Mouse (Mus musculus) forebrain, embryonic 15.5 days (tissue): Measurements from ENCODE around the gene Abhd16a. TPM values are rescaled to one million over a fixed set of nuclear protein-coding genes. Genes with fewer than 3 reads are reported as not detected.

ENCODE experiments used
- ATAC-seq: fragments of 200-750 bp; cut with Nextera tagmentation; replicated peaks from 2 replicates; pipeline ENCODE4 v1.8.0; 2017; ENCODE audit warnings: mild to moderate bottlenecking, moderate TSS enrichment, moderate library complexity
- H3K27ac ChIP-seq: fragments of 300-500 bp; sonication (generic); replicated peaks from 2 replicates; pipeline ENCODE4 v1.5.1; 2015; ENCODE audit warnings: mild to moderate bottlenecking, inconsistent platforms
- H3K27me3 ChIP-seq: fragments of 300-500 bp; sonication (generic); 2 replicates; pipeline ENCODE4 v1.6.1; 2015; ENCODE audit warnings: inconsistent platforms
- H3K36me3 ChIP-seq: fragments of 300-500 bp; sonication (generic); 2 replicates; pipeline ENCODE4 v1.6.1; 2015; ENCODE audit warnings: mild to moderate bottlenecking, inconsistent platforms
- H3K4me1 ChIP-seq: fragments of 300-500 bp; sonication (generic); 2 replicates; pipeline ENCODE4 v1.6.1; 2015; ENCODE audit warnings: inconsistent platforms
- H3K4me2 ChIP-seq: fragments of 300-500 bp; sonication (generic); replicated peaks from 2 replicates; pipeline ENCODE4 v1.6.1; 2015; ENCODE audit warnings: mild to moderate bottlenecking, inconsistent platforms
- H3K4me3 ChIP-seq: fragments of 300-500 bp; sonication (generic); 2 replicates; pipeline ENCODE4 v1.5.1; 2015; ENCODE audit warnings: mild to moderate bottlenecking, inconsistent platforms
- H3K9ac ChIP-seq: fragments of 300-500 bp; sonication (generic); replicated peaks from 2 replicates; pipeline ENCODE4 v1.6.1; 2015; ENCODE audit warnings: mild to moderate bottlenecking, inconsistent platforms
- H3K9me3 ChIP-seq: fragments of 300-500 bp; sonication (generic); 2 replicates; pipeline ENCODE4 v1.6.1; 2016; ENCODE audit warnings: inconsistent platforms
- WGBS: fragments of 180-500 bp; shearing (Covaris S2); methylation state at CpG from one replicate; pipeline ENCODE4 v1.1.7; 2015; ENCODE audit warnings: mixed read lengths; 5-methylcytosine and 5-hydroxymethylcytosine counted together
- polyA plus RNA-seq: library from polyadenylated mRNA; unstranded; fragments of >200 nt; fragmentation: Nextera tagmentation; extraction: Ambion mirVana; gene quantifications from 2 replicates; pipeline ENCODE4 v1.2.1, GENCODE M21; 2015

Gene Abhd16a
- polyA plus RNA-seq, 1 experiment from 2014 or later = 93.2 TPM

- peaks cover 17% of the 10 kb centered on the region for H3K4me1 ChIP-seq
- H3K4me3 ChIP-seq = no peak overlapping the region
- peaks cover 71% of the 10 kb centered on the region for H3K36me3 ChIP-seq
- no peaks in the 10 kb centered on the region for H3K27me3 ChIP-seq
- H3K4me2 ChIP-seq = no peak overlapping the region
- no peak for ATAC-seq
- no peak overlapping the region for H3K27ac ChIP-seq
- WGBS = 89% methylated on average over 15 of the region's 15 CpGs
- no peaks in the 10 kb centered on the region for H3K9me3 ChIP-seq
- H3K9ac ChIP-seq = no peak overlapping the region
These were observed 5.7 kb downstream of the Abhd16a start for GRCm38 (mm10) chr17:35094475-35095365.

- Histone ChIP-seq H3K9ac (no peak overlapping the region), H3K4me2 (no peak overlapping the region), H3K27ac (no peak overlapping the region), H3K4me1 (no peaks in the 10 kb centered on the region; the same call in 1 of the 2 replicates), H3K4me3 (no peak overlapping the region), H3K27me3 (no peaks in the 10 kb centered on the region), H3K9me3 (no peaks in the 10 kb centered on the region), H3K36me3 (peaks cover 88% of the 10 kb centered on the region)
- WGBS = 83% methylated on average over 12 of the region's 12 CpGs
- no peak for ATAC-seq
These were observed 7.5 kb downstream of the Abhd16a start for GRCm38 (mm10) chr17:35096597-35096996.

- Histone ChIP-seq H3K4me3 (no peak overlapping the region), H3K4me2 (no peak overlapping the region), H3K9ac (no peak overlapping the region), H3K36me3 (peaks cover 91% of the 10 kb centered on the region), H3K27me3 (no peaks in the 10 kb centered on the region), H3K4me1 (no peaks in the 10 kb centered on the region; the same call in 1 of the 2 replicates), H3K9me3 (no peaks in the 10 kb centered on the region), H3K27ac (no peak overlapping the region)
- 79% methylated on average over 12 of the region's 12 CpGs for WGBS
- no peak for ATAC-seq
These were observed 8.1 kb downstream of the Abhd16a start for GRCm38 (mm10) chr17:35097164-35097655.

- no peak overlapping the region for H3K27ac ChIP-seq
- WGBS = 75% methylated on average over 10 of the region's 10 CpGs
- H3K4me1 ChIP-seq = no peaks in the 10 kb centered on the region
- no peak overlapping the region for H3K9ac ChIP-seq
- no peaks in the 10 kb centered on the region for H3K27me3 ChIP-seq
- no peak for ATAC-seq
- peaks cover 78% of the 10 kb centered on the region for H3K36me3 ChIP-seq
- H3K4me2 ChIP-seq = no peak overlapping the region
- no peak overlapping the region for H3K4me3 ChIP-seq
- H3K9me3 ChIP-seq = no peaks in the 10 kb centered on the region
These were observed 11.2 kb downstream of the Abhd16a start for GRCm38 (mm10) chr17:35100196-35100765.

- Histone ChIP-seq H3K4me2 (no peak overlapping the region), H3K9me3 (no peaks in the 10 kb centered on the region), H3K27me3 (no peaks in the 10 kb centered on the region), H3K27ac (no peak overlapping the region), H3K4me3 (no peak overlapping the region), H3K4me1 (peaks cover 4% of the 10 kb centered on the region), H3K36me3 (peaks cover 71% of the 10 kb centered on the region), H3K9ac (no peak overlapping the region)
- no peak for ATAC-seq
- 93% methylated on average over 11 of the region's 11 CpGs for WGBS
These were observed 12.1 kb downstream of the Abhd16a start for GRCm38 (mm10) chr17:35101161-35101560.

- no peaks in the 10 kb centered on the region for H3K27me3 ChIP-seq
- no peak overlapping the region for H3K9ac ChIP-seq
- ATAC-seq = no peak
- 76% methylated on average over 7 of the region's 8 CpGs for WGBS
- no peaks in the 10 kb centered on the region for H3K9me3 ChIP-seq
- H3K4me3 ChIP-seq = no peak overlapping the region
- H3K36me3 ChIP-seq = peaks cover 59% of the 10 kb centered on the region
- H3K27ac ChIP-seq = no peak overlapping the region
- H3K4me1 ChIP-seq = peaks cover 6% of the 10 kb centered on the region
- no peak overlapping the region for H3K4me2 ChIP-seq
These were observed 13.2 kb downstream of the Abhd16a start for GRCm38 (mm10) chr17:35102299-35102698.

- Histone ChIP-seq H3K4me1 (peaks cover 6% of the 10 kb centered on the region), H3K27ac (no peak overlapping the region), H3K36me3 (peaks cover 51% of the 10 kb centered on the region), H3K4me3 (no peak overlapping the region), H3K9ac (no peak overlapping the region), H3K27me3 (no peaks in the 10 kb centered on the region), H3K4me2 (no peak overlapping the region), H3K9me3 (no peaks in the 10 kb centered on the region)
- no peak for ATAC-seq
- WGBS = 75% methylated on average over 6 of the region's 6 CpGs
These were observed 14.2 kb downstream of the Abhd16a start for GRCm38 (mm10) chr17:35103221-35103690.

- Histone ChIP-seq H3K4me2 (no peak overlapping the region), H3K27ac (no peak overlapping the region), H3K4me3 (no peak overlapping the region), H3K27me3 (no peaks in the 10 kb centered on the region), H3K9me3 (no peaks in the 10 kb centered on the region), H3K36me3 (peaks cover 45% of the 10 kb centered on the region), H3K9ac (no peak overlapping the region), H3K4me1 (peaks cover 6% of the 10 kb centered on the region)
- 96% methylated on average over 7 of the region's 7 CpGs for WGBS
- ATAC-seq = no peak
These were observed 15.0 kb downstream of the Abhd16a start for GRCm38 (mm10) chr17:35104079-35104478.

- WGBS = 70% methylated on average over 6 of the region's 6 CpGs
- no peaks in the 10 kb centered on the region for H3K9me3 ChIP-seq
- H3K9ac ChIP-seq = no peak overlapping the region
- no peak overlapping the region for H3K4me3 ChIP-seq
- no peak overlapping the region for H3K27ac ChIP-seq
- peaks cover 6% of the 10 kb centered on the region for H3K4me1 ChIP-seq
- no peaks in the 10 kb centered on the region for H3K27me3 ChIP-seq
- no peak for ATAC-seq
- H3K36me3 ChIP-seq = peaks cover 38% of the 10 kb centered on the region
- no peak overlapping the region for H3K4me2 ChIP-seq
These were observed 15.7 kb downstream of the Abhd16a start for GRCm38 (mm10) chr17:35104754-35105153.

- Histone ChIP-seq H3K9ac (no peak overlapping the region; the same call in 1 of the 2 replicates), H3K27ac (no peak overlapping the region; the same call in 1 of the 2 replicates), H3K4me3 (no peak overlapping the region), H3K4me1 (peaks cover 6% of the 10 kb centered on the region), H3K27me3 (no peaks in the 10 kb centered on the region), H3K9me3 (no peaks in the 10 kb centered on the region), H3K4me2 (peak overlapping the region; percentile 31), H3K36me3 (peaks cover 27% of the 10 kb centered on the region)
- ATAC-seq = peak; percentile 51
- 21% methylated on average over 13 of the region's 13 CpGs for WGBS
These were observed 16.8 kb downstream of the Abhd16a start for GRCm38 (mm10) chr17:35105740-35106389.

GRCm38 (mm10) chr17:35106522-35106921, 17.5 kb downstream of the Abhd16a start:
- Histone ChIP-seq H3K9me3 (no peaks in the 10 kb centered on the region), H3K4me2 (peak overlapping the region; percentile 31; the same call in 1 of the 2 replicates), H3K36me3 (peaks cover 20% of the 10 kb centered on the region), H3K4me1 (peaks cover 6% of the 10 kb centered on the region), H3K27me3 (no peaks in the 10 kb centered on the region), H3K4me3 (no peak overlapping the region), H3K9ac (no peak overlapping the region), H3K27ac (no peak overlapping the region; the same call in 1 of the 2 replicates)
- 59% methylated on average over 3 of the region's 3 CpGs for WGBS
- no peak for ATAC-seq

GRCm38 (mm10) chr17:35108097-35108496, 19.0 kb downstream of the Abhd16a start, which contains the start of gene Ly6g5c:
Ly6g5c (plus strand) TSS chr17:35108279.
- H3K9ac ChIP-seq = no peak within 1 kb of the TSS

More at GRCm38 (mm10) chr17:35108097-35108496, 19.0 kb downstream of the Abhd16a start, which contains the start of gene Ly6g5c:
- Histone ChIP-seq H3K4me3 (no peak within 1 kb of the TSS), H3K9me3 (no peaks in the 10 kb centered on the region), H3K4me1 (peaks cover 6% of the 10 kb centered on the region), H3K36me3 (peaks cover 5% of the 10 kb centered on the region), H3K27me3 (no peaks in the 10 kb centered on the region), H3K27ac (no peak within 1 kb of the TSS), H3K4me2 (no peak within 1 kb of the TSS)
- ATAC-seq = no peak
- 87% methylated on average over 6 of the region's 6 CpGs for WGBS
